Mouse (Mus musculus): ENCODE measurements at regions not wholly inside any gene's neighbourhood (a gene's known extent, or its start where the extent isn't known, plus 50 kb on each side); places are given as distances from the start of the nearest gene placed in this dataset.

DNA sequence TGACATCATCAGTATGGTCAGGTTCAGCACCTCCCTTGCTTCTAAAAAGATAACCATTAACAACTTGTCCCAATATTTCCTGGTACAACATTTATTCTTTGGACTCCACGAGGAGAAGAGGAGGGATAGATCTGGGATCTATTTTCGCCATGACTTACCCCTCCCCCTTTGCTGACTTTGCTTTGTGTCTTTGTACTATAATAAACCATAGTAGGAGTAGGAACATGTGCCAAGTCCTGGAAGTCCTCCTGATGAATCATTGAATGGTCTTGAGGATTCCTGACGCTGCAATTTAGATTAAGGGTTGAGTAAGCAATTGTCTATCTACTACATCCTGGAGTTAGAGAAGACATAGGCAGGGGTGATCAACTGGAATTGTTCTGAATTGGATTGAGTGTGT, 71.2 kb downstream of the Rbm11 start:
- DNase-seq (ENCODE audit: low read depth), result no peak

DNA sequence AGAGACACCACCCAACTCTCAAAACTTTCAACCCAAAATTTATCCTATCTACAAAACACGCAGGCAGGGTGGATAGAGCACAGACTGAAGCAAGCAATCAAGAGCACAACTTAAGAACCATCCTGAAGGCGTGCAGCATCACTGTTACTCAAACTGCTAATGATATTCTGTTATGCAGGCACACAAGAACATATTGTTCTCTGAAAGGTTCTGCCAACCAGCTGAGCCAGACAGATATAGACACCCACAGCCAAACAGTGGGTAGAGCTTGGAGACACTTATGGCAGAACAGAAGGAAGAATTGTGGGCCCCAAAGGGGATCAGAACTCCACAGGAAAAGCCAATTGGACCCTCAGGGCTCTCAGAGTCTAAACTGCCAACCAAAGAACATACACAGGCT, 74.9 kb downstream of the Rbm11 start:
- DNase-seq (ENCODE audit: low read depth), result no peak

DNA sequence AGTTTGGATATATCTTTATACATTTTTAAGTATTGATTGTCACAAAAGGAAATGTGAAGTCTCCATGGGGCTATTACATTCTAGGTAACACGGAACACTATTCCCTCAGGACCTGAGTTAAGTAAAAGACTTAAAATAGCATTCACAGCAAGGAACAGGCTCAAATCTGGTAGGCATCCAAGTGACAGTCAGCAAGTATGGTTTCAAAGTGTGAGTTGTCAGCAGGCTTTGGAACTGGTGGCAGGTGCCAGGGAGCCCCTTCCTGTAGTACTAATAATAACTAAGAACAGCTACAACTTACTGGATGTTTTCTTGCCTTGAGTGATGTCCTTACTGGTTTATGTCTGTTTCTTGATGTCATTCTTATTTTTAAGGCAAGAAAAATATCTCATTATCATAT, 79.5 kb downstream of the Rbm11 start:
- DNase-seq (ENCODE audit: low read depth), result no peak

DNA sequence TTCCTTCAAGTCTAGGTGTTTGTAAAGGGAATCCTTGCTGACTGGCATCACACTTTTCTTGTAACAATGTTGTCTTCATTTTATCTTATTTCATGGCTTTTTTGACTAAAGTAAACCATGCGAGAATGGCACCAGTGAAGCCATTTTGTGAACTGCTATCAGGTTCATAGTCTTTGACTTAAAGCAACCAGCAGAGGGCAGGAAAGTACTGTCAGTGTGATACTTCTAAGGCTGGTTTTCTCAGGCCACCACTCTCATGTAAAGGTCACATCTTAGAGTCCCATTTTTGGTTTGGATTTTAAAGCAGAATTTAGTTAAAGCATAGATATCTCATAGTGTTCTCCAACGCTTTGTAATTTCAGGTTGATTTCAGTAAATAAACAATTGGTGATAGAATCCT, 83.2 kb downstream of the Rbm11 start:
- peak; percentile 69 for DNase-seq (ENCODE audit: low read depth)

DNA sequence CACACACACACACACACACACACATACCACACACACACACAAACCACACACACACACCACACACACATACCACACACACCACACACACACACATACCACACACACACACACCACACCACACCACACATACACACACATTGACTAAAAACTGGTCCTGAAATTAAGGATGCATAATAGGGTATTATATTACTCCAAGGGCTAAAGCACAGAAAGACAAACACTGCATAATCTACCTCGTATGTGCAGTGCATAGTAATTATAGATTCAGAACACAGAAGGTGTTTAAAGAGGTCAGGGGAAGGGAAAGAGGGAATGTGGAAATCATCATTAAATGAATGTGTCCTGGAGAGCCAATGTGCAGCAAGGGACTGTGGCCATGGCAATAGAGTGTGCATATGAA, 84.5 kb downstream of the Rbm11 start:
- no peak for DNase-seq (ENCODE audit: low read depth)
